Mouse (Mus musculus) ES-Bruce4 (cell line): ENCODE results near the gene Otop2. TPM values are rescaled to one million over a fixed set of nuclear protein-coding genes. Genes with fewer than 3 reads are reported as not detected.
A peak's percentile ranks its signal among the peaks of the same experiment; 100 is the strongest.

Experiments used
- H3K27ac ChIP-seq: 2 replicates; pipeline ENCODE4 v1.5.1; 2012; ENCODE audit warnings: low read length, inconsistent platforms; ENCODE audit not compliant: insufficient read depth
- H3K27me3 ChIP-seq: 2 replicates; pipeline ENCODE4 v1.6.1; 2012; ENCODE audit warnings: mild to moderate bottlenecking, low read length, inconsistent platforms; ENCODE audit not compliant: control insufficient read depth, poor library complexity, insufficient read depth, severe bottlenecking
- H3K36me3 ChIP-seq: 2 replicates; pipeline ENCODE4 v1.6.1; 2012; ENCODE audit warnings: inconsistent platforms, mild to moderate bottlenecking, low read length, moderate library complexity; ENCODE audit not compliant: control insufficient read depth, poor library complexity, insufficient read depth, severe bottlenecking
- H3K4me1 ChIP-seq: one replicate; pipeline ENCODE4 v1.8.1; 2011; ENCODE audit warnings: low read length; ENCODE audit not compliant: control insufficient read depth, insufficient read depth
- H3K4me3 ChIP-seq: 2 replicates; pipeline ENCODE4 v1.5.1; 2011; ENCODE audit warnings: low read depth, mild to moderate bottlenecking, low read length
- H3K9ac ChIP-seq: 2 replicates; pipeline ENCODE4 v1.6.1; 2012; ENCODE audit warnings: low read depth, mild to moderate bottlenecking, inconsistent platforms; ENCODE audit not compliant: poor library complexity, severe bottlenecking
- H3K9me3 ChIP-seq: replicated peaks from 2 replicates; pipeline ENCODE4 v1.6.1; 2012; ENCODE audit warnings: mild to moderate bottlenecking, low read length, inconsistent platforms; ENCODE audit not compliant: control insufficient read depth, poor library complexity, insufficient read depth, severe bottlenecking
- CTCF ChIP-seq: IDR thresholded peaks from one replicate; pipeline ENCODE4 v1.8.1; 2011; ENCODE audit warnings: low read depth, low read length
- EP300 ChIP-seq: IDR thresholded peaks from 2 replicates; pipeline ENCODE4 v1.6.1; 2011; ENCODE audit warnings: low read depth, low read length; ENCODE audit not compliant: insufficient read depth
- POLR2A ChIP-seq: IDR thresholded peaks from one replicate; pipeline ENCODE4 v1.8.1; 2011; ENCODE audit warnings: low read length; ENCODE audit not compliant: insufficient read depth
- polyA plus RNA-seq: library from polyadenylated mRNA; stranded (reverse); fragments of >200 nt; gene quantifications from 2 replicates; pipeline ENCODE4 v1.2.4, GENCODE M21; 2011; ENCODE audit warnings: low read depth; ENCODE audit not compliant: missing spikeins, insufficient read depth, insufficient read length

The Otop2 gene
- polyA plus RNA-seq, 1 experiment: not detected

DNA sequence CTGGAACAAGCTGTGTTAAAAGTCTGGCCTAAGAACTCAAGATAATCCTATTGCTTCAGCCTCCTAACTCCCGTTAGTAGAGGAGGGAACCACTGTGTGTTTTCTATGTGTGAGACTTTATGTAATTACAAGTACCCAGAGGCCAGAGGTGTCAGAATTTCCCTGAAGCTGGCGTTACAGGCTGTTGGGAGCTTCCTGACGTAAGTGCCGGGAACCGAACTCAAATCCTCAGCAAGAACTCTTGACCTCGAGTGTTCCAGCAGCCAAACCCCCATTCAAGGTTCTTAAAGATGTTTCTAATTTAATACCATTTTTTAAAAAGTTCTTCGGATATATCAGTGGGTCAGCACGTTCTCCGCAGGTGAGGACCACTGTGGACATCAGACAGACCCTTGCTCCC is 74.3 kb downstream of the Otop2 start:
- Histone ChIP-seq H3K4me3 (peak overlapping the region; percentile 45), H3K4me1 (peaks cover 7% of the 10 kb centered on the region), H3K9me3 (no peaks in the 10 kb centered on the region), H3K36me3 (no peaks in the 10 kb centered on the region), H3K27me3 (no peaks in the 10 kb centered on the region), H3K9ac (peak overlapping the region; percentile 87), H3K27ac (peak overlapping the region; percentile 10; the same call in 1 of the 2 replicates)
- TF ChIP-seq EP300 (no peak), CTCF (no peak), POLR2A (no peak)

Other genes with a start within 250 kb of the Otop2 start
- not detected in 2 replicates for gene Cd300e, start 245.0 kb upstream of the Otop2 start, polyA plus RNA-seq
- 0.99 and 3.0 TPM in 2 replicates for gene Rab37, start 215.7 kb upstream of the Otop2 start, polyA plus RNA-seq
- gene Cd300lf, start 173.2 kb upstream of the Otop2 start, polyA plus RNA-seq: 1.1 TPM in 1 of 2 replicates, not detected in the other
- 73.2 and 77.8 TPM in 2 replicates for gene Slc9a3r1, start 143.8 kb upstream of the Otop2 start, polyA plus RNA-seq
- 4.8 and 8.0 TPM in 2 replicates for gene Tmem104, start 119.7 kb upstream of the Otop2 start, polyA plus RNA-seq
- gene Nat9, start 119.3 kb upstream of the Otop2 start, polyA plus RNA-seq: 13.1 and 16.2 TPM in 2 replicates
- gene Grin2c, start 39.9 kb upstream of the Otop2 start, polyA plus RNA-seq: 0.13 TPM in 1 of 2 replicates, not detected in the other
- 11.6 and 12.8 TPM in 2 replicates for gene Fdxr, start 30.1 kb upstream of the Otop2 start, polyA plus RNA-seq
- 6.7 and 7.1 TPM in 2 replicates for gene Fads6, start 9.5 kb upstream of the Otop2 start, polyA plus RNA-seq
- 0.24 and 0.33 TPM in 2 replicates for gene Ush1g, start 14.9 kb downstream of the Otop2 start, polyA plus RNA-seq
- not detected in 2 replicates for gene Otop3, start 27.6 kb downstream of the Otop2 start, polyA plus RNA-seq
- 2.5 and 3.2 TPM in 2 replicates for gene Hid1, start 60.6 kb downstream of the Otop2 start, polyA plus RNA-seq
- 12.3 and 14.1 TPM in 2 replicates for gene Cdr2l, start 74.8 kb downstream of the Otop2 start, polyA plus RNA-seq
- 50.9 and 60.6 TPM in 2 replicates for gene Mrpl58, start 96.6 kb downstream of the Otop2 start, polyA plus RNA-seq
- gene Atp5h, start 112.8 kb downstream of the Otop2 start, polyA plus RNA-seq: 340 and 358 TPM in 2 replicates
- gene Kctd2, start 113.0 kb downstream of the Otop2 start, polyA plus RNA-seq: 22.9 and 26.4 TPM in 2 replicates
- gene Trim80, start 133.4 kb downstream of the Otop2 start, polyA plus RNA-seq: not detected in 2 replicates
- not detected in 2 replicates for gene Slc16a5, start 155.3 kb downstream of the Otop2 start, polyA plus RNA-seq
- gene Armc7, start 168.5 kb downstream of the Otop2 start, polyA plus RNA-seq: 3.0 and 3.6 TPM in 2 replicates
- 42.7 and 43.2 TPM in 2 replicates for gene Nt5c, start 184.7 kb downstream of the Otop2 start, polyA plus RNA-seq
- 163 and 173 TPM in 2 replicates for gene Jpt1, start 207.2 kb downstream of the Otop2 start, polyA plus RNA-seq
- 1,012 and 1,017 TPM in 2 replicates for gene Sumo2, start 229.1 kb downstream of the Otop2 start, polyA plus RNA-seq